Mouse (Mus musculus) spleen, adult 12 weeks (tissue): ENCODE results near the gene Tmc8.
"Not testable (repeated sequence)": the region's sequence is repeated elsewhere in the genome, so short reads cannot be mapped to it uniquely, and the experiment has no call there.

Experiments
- DNase-seq: peaks from one replicate; pipeline ENCODE4 v3.0.0; 2022; ENCODE audit warnings: low spot score

The Tmc8 gene

GRCm38 (mm10) chr11:117825333-117826101 lies 43.6 kb downstream of the Tmc8 start, which contains the start of the genes Afmid and Tk1:
Gene Afmid, plus strand, starts transcription at chr11:117825924.
Gene Tk1, minus strand, starts transcription at chr11:117826092.
- peak; percentile 71 for DNase-seq

- no peak for DNase-seq
These were observed 44.3 kb downstream of the Tmc8 start for GRCm38 (mm10) chr11:117826164-117826563.

GRCm38 (mm10) chr11:117826916-117827315 lies 45.0 kb downstream of the Tmc8 start:
- DNase-seq: no peak

- DNase-seq: no peak
These were observed 45.5 kb downstream of the Tmc8 start for GRCm38 (mm10) chr11:117827386-117827785.

- peak; percentile 75 for DNase-seq
These were observed 46.4 kb downstream of the Tmc8 start for GRCm38 (mm10) chr11:117828149-117828887.

GRCm38 (mm10) chr11:117828888-117829604 lies 47.2 kb downstream of the Tmc8 start:
- peak; percentile 51 for DNase-seq

GRCm38 (mm10) chr11:117829671-117830215 lies 47.9 kb downstream of the Tmc8 start:
- no peak for DNase-seq

GRCm38 (mm10) chr11:117830401-117830800 lies 48.5 kb downstream of the Tmc8 start:
- peak; percentile 78 for DNase-seq

GRCm38 (mm10) chr11:117832086-117832969 lies 50.5 kb downstream of the Tmc8 start:
- DNase-seq: peak; percentile 95

GRCm38 (mm10) chr11:117833509-117833908 lies 51.6 kb downstream of the Tmc8 start:
- not testable (repeated sequence) for DNase-seq

- no peak for DNase-seq
These were observed 52.2 kb downstream of the Tmc8 start for GRCm38 (mm10) chr11:117834086-117834485.

GRCm38 (mm10) chr11:117836306-117836705 lies 54.4 kb downstream of the Tmc8 start:
- DNase-seq: peak; percentile 58

GRCm38 (mm10) chr11:117838572-117838971 lies 56.7 kb downstream of the Tmc8 start:
- DNase-seq: peak; percentile 65

GRCm38 (mm10) chr11:117839021-117839420 lies 57.1 kb downstream of the Tmc8 start:
- no peak for DNase-seq

- no peak for DNase-seq
These were observed 59.0 kb downstream of the Tmc8 start for GRCm38 (mm10) chr11:117840910-117841309.
